Mouse (Mus musculus) neural tube, embryonic 14.5 days (tissue): ENCODE data around the gene Carns1. TPM values are rescaled to one million over a fixed set of nuclear protein-coding genes. Genes with fewer than 3 reads are reported as not detected.

Experiments
- ATAC-seq: fragments of 200-750 bp; cut with Nextera tagmentation; 2 replicates; pipeline ENCODE4 v1.8.0; 2017; ENCODE audit warnings: low read depth, mild to moderate bottlenecking, moderate TSS enrichment, moderate library complexity
- H3K27ac ChIP-seq: fragments of 300-500 bp; sonication (generic); 2 replicates; pipeline ENCODE4 v1.5.1; 2014; ENCODE audit warnings: low read depth, mild to moderate bottlenecking, control low read depth, low read length, moderate library complexity, mixed read lengths
- H3K27me3 ChIP-seq: fragments of 300-500 bp; sonication (generic); 2 replicates; pipeline ENCODE4 v1.6.1; 2014; ENCODE audit warnings: low read length; ENCODE audit not compliant: control insufficient read depth, insufficient read depth
- H3K36me3 ChIP-seq: fragments of 300-500 bp; sonication (generic); 2 replicates; pipeline ENCODE4 v1.6.1; 2014; ENCODE audit warnings: low read length, mixed read lengths; ENCODE audit not compliant: control insufficient read depth, insufficient read depth
- H3K4me1 ChIP-seq: fragments of 300-500 bp; sonication (generic); 2 replicates; pipeline ENCODE4 v1.6.1; 2014; ENCODE audit warnings: low read length; ENCODE audit not compliant: control insufficient read depth, insufficient read depth
- H3K4me2 ChIP-seq: fragments of 300-500 bp; sonication (generic); 2 replicates; pipeline ENCODE4 v1.6.1; 2014; ENCODE audit warnings: mild to moderate bottlenecking, low read depth, low read length, control low read depth
- H3K4me3 ChIP-seq: fragments of 300-500 bp; sonication (generic); 2 replicates; pipeline ENCODE4 v1.5.1; 2014; ENCODE audit warnings: low read depth, low read length, control low read depth, mixed read lengths
- H3K9ac ChIP-seq: fragments of 300-500 bp; sonication (generic); replicated peaks from 2 replicates; pipeline ENCODE4 v1.6.1; 2014; ENCODE audit warnings: low read depth, mild to moderate bottlenecking, control low read depth, low read length, mixed read lengths
- H3K9me3 ChIP-seq: fragments of 300-500 bp; sonication (generic); 2 replicates; pipeline ENCODE4 v1.6.1; 2016; ENCODE audit warnings: low read length; ENCODE audit not compliant: control insufficient read depth
- WGBS: fragments of 180-500 bp; shearing (Covaris S2); extraction: QIAGEN DNeasy Blood & Tissue Kit; methylation state at CpG from one replicate; pipeline ENCODE4 v1.1.7; 2014; 5-methylcytosine and 5-hydroxymethylcytosine counted together
- polyA plus RNA-seq: library from polyadenylated mRNA; unstranded; fragments of >200 nt; fragmentation: Nextera tagmentation; extraction: Ambion mirVana; gene quantifications from 2 replicates; pipeline ENCODE4 v1.2.1, GENCODE M21; 2014

Carns1 gene
- polyA plus RNA-seq, 1 experiment from 2014 or later, result 3.0 TPM

DNA sequence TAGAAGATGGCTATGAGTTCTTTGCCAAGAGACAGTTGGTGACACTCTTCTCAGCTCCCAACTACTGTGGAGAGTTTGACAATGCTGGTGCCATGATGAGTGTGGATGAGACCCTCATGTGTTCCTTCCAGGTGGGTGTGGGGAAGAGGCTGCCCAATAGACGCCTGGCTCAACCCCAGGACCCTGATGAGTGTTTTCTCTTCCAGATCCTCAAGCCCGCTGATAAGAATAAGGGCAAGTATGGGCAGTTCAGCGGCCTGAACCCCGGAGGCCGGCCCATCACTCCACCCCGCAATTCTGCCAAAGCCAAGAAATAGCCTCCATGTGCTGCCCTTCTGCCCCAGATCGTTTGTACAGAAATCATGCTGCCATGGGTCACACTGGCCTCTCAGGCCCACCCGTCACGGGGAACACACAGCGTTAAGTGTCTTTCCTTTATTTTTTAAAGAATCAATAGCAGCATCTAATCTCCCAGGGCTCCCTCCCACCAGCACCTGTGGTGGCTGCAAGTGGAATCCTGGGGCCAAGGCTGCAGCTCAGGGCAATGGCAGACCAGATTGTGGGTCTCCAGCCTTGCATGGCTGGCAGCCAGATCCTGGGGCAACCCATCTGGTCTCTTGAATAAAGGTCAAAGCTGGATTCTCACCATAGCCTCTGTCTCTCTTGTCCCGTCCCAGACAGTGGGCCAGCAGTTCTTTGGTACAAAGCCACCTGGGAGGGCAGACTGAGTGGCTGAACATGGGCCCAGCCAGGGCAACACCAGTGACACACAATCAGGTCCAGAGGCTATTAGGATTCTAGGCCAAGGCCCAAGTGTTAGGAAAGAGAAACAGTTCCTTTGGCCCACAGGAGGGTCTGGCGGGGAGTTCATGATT lies 19.7 kb upstream of the Carns1 start:
- Histone ChIP-seq H3K9ac (no peak overlapping the region), H3K4me3 (no peak overlapping the region), H3K36me3 (peaks cover 26% of the 10 kb centered on the region), H3K4me2 (no peak overlapping the region), H3K27ac (no peak overlapping the region), H3K4me1 (peaks cover 10% of the 10 kb centered on the region), H3K27me3 (no peaks in the 10 kb centered on the region), H3K9me3 (no peaks in the 10 kb centered on the region)
- WGBS, result 77% methylated on average over 12 of the region's 12 CpGs
- no peak for ATAC-seq

DNA sequence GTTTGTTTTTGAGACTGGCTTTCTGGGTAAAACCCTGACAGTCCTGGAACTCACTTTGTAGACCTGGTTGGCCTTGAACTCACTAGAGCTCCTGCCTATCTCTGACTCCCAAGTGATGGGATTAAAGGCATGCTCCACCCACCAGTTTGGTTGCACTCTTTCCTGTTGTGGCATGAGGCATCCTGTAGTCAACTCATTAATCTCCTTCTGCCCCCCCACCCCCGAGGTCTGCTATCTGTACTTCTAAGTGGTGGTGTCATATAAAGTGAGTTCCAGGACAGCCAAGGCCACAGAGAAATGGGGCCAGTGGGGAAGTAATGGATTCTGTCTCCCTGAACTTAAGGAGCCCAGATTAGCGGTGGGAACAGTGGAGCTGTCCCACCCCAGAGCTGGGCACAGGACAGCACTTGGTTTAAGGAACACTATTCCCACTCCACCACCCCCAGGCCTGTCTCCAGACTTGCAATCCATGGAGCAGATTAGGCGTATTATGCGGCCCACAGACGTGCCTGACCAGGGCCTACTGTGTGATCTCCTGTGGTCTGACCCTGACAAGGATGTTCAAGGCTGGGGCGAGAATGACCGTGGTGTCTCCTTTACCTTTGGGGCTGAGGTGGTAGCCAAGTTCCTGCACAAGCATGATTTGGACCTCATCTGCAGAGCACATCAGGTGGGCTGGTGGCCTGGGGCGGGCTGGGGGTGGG lies 18.9 kb upstream of the Carns1 start:
- no peak for ATAC-seq
- Histone ChIP-seq H3K4me1 (peaks cover 10% of the 10 kb centered on the region), H3K4me3 (no peak overlapping the region), H3K36me3 (peaks cover 26% of the 10 kb centered on the region), H3K27me3 (no peaks in the 10 kb centered on the region), H3K4me2 (no peak overlapping the region), H3K9me3 (no peaks in the 10 kb centered on the region), H3K9ac (no peak overlapping the region), H3K27ac (no peak overlapping the region)
- WGBS, result 86% methylated on average over 8 of the region's 8 CpGs

DNA sequence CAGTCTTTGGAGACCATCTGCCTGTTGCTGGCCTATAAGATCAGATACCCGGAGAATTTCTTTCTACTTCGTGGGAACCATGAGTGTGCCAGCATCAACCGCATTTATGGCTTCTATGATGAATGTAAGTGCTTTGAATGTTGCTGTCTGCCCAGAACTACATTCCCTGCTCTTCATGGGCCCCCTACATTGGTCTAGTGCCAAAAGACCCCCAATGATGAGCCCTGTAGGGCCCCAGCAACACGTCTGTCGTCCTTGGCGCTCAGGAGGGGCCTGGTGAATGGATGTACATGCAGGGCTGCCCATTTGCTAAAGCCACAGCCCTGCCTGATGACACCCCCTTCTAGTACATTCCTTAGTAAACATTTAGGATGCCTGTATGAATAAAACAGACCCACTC lies 17.9 kb upstream of the Carns1 start:
- Histone ChIP-seq H3K9ac (peak overlapping the region; percentile 98), H3K27ac (no peak overlapping the region), H3K27me3 (no peaks in the 10 kb centered on the region), H3K36me3 (peaks cover 26% of the 10 kb centered on the region), H3K4me1 (peaks cover 10% of the 10 kb centered on the region), H3K4me3 (peak overlapping the region; percentile 80), H3K4me2 (peak overlapping the region; percentile 97), H3K9me3 (no peaks in the 10 kb centered on the region)
- WGBS, result 68% methylated on average over 6 of the region's 6 CpGs
- ATAC-seq, result no peak

DNA sequence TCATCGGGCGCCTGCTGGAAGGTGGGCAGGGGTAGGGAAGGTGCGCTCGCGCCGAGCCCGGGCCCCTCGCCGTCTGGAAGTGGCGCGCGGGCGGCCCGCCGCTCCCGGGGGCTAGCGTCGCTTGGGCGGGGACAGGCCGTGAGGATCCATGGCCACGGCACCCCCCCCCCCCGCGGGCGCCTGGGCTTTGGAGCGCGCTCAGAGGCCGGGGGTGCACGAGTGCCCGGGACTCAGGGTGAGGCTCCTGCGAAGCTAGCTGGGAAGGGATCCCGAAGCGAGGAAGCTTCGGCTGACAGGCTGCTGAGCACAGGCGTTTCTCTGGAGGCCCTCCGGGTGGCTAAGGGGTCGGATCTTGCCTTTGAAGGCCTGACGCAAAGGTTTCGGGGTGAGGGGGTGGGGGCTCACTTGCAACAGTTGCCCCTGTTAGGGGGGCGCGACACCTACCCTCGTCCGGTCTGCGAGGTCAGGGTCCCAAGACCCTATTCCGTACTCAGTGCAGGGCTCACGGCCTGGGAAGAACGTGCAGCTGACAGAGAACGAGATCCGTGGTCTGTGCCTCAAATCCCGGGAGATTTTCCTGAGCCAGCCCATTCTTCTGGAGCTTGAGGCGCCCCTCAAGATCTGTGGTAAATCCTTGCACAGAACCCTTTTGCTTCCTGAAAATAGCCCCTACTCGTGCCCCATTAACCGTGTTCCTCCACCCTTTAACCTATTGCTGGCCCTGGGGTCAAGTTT lies 17.1 kb upstream of the Carns1 start:
- Histone ChIP-seq H3K9ac (peak overlapping the region; percentile 98), H3K27me3 (no peaks in the 10 kb centered on the region), H3K27ac (peak overlapping the region; percentile 91), H3K9me3 (no peaks in the 10 kb centered on the region), H3K36me3 (peaks cover 26% of the 10 kb centered on the region), H3K4me3 (peak overlapping the region; percentile 80), H3K4me2 (peak overlapping the region; percentile 97), H3K4me1 (peaks cover 10% of the 10 kb centered on the region)
- ATAC-seq, result peak; percentile 52
- under 1% methylated on average over 51 of the region's 52 CpGs for WGBS

DNA sequence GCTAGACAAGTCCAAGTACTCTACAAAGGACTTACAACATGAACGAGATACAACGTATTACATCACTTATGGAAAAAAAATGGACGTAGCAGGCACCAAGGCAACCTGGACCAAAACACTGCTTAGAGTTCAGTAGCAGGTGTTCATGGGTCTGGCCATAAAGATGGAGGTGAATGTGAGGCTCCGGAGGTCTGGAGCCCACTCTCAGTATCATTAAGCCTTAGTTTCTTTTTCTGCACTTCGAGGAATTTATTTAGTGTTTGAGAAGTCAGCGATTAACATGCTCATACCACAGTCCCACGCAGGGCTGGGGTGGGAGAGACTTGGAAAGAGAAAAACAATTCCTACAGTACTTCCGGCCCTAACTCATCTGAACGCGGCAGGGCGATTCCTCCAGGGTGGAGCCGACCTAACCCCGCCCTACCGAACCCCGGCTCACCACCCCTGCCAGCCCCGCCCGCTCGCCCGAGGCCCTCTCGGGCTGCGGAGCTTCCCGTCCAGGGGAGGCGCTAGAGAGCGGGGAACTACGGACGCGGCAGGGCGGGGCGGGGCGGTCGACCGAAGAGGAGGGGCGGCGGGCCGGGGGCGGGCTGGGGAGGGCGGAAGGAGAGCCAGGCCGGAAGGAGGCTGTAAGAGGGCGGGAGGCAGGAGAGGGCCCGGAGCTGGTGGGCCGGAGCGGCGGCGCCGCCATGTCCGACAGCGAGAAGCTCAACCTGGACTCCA lies 16.4 kb upstream of the Carns1 start, which contains the start of gene Ppp1ca:
TSS of gene Ppp1ca (plus strand) at position 538 of the 723 bp plus-strand sequence.
- Histone ChIP-seq H3K4me1 (peaks cover 10% of the 10 kb centered on the region), H3K9me3 (no peaks in the 10 kb centered on the region), H3K27me3 (no peaks in the 10 kb centered on the region), H3K4me3 (peak within 1 kb of the TSS; percentile 80), H3K4me2 (peak within 1 kb of the TSS; percentile 97), H3K36me3 (peaks cover 26% of the 10 kb centered on the region), H3K27ac (peak within 1 kb of the TSS; percentile 91), H3K9ac (peak within 1 kb of the TSS; percentile 98)
- WGBS, result 7% methylated on average over 34 of the region's 47 CpGs
- ATAC-seq, result peak; percentile 91

DNA sequence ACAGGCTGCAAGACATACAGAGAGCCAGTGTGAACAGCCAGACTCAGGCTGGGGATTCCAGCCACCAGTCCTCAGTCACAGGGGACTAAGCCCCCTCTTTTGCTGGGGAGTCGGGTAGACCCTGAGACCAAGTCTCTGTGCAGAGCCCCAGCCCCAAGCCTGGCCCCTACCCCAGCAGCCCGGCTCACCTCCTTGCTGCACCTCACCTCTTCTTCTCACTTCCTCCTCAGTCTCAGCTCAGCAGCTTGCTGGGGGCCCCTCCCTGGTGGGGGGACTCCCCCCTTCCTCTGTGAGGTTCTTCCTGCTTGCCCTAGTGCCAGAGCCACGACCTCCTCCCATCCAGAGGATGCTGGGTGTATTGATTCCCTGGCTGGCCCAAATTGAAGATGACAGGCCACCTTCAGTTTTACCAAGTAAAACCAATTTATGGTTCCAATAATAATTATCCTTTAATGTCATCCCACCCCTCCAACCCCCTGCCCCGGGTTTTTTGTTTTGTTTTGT lies 15.6 kb upstream of the Carns1 start, which contains the start of gene Tbc1d10c:
TSS of gene Tbc1d10c (minus strand) at position 454 of the 504 bp plus-strand sequence.
- no peak for ATAC-seq
- H3K36me3 ChIP-seq, result peaks cover 24% of the 10 kb centered on the region
- H3K4me1 ChIP-seq, result peaks cover 10% of the 10 kb centered on the region
- H3K27me3 ChIP-seq, result no peaks in the 10 kb centered on the region
- WGBS, result 54% methylated on average over 3 of the region's 4 CpGs
- peak within 1 kb of the TSS; percentile 98 for H3K9ac ChIP-seq
- H3K4me3 ChIP-seq, result peak within 1 kb of the TSS; percentile 80
- H3K4me2 ChIP-seq, result peak within 1 kb of the TSS; percentile 97
- H3K9me3 ChIP-seq, result no peaks in the 10 kb centered on the region
- peak within 1 kb of the TSS; percentile 91 for H3K27ac ChIP-seq

DNA sequence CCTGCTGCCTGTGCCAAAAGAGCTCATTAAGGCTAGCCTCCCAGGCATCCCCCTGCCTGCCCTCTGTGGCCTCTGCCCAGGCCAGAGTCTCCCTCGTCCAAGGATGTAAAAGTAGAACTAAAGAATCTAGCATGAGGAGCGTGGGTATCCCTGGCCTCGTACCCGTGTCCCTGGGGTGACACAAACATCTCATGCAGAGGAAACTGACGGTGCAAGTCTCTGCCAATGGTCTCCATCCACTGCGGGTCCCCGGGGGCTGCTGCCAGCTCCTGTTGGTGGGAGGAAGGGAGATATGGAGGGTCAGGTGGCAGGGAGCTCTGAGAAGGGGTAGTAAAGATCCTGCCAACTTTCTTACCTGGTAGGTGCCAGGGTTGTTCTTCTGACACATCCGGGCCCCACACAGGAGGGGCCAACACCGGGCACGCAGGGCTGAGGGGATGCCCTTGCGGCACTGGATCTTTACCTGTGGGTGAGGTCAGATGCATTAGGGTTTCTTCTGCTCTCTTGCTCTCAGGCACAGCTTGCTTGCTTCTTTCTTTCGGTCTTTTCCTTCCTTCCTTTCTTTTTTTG lies 13.9 kb upstream of the Carns1 start:
- Histone ChIP-seq H3K4me1 (peaks cover 10% of the 10 kb centered on the region), H3K4me2 (no peak overlapping the region), H3K9me3 (no peaks in the 10 kb centered on the region), H3K27me3 (no peaks in the 10 kb centered on the region), H3K9ac (no peak overlapping the region), H3K4me3 (no peak overlapping the region), H3K27ac (no peak overlapping the region), H3K36me3 (peaks cover 7% of the 10 kb centered on the region)
- WGBS, result 83% methylated on average over 12 of the region's 12 CpGs
- no peak for ATAC-seq

DNA sequence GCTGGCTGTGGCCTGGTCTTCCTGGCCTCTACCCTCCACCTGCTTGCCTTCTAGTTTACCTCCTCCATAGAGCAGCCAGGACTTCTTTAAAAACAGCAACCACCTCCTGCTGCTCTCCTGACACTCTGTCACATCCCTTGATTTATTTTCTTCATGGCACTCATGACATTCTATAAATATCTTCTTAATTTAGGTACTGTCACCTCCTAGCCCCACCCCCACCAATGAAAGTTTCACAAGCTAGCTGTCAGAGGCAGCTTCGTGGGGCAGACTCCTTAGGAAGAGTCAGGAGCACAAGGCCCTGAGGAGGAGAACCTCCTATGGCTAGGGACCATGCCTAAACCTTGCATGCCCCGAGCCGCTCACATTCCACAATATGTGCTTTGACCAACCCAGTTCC lies 12.0 kb upstream of the Carns1 start:
- Histone ChIP-seq H3K27ac (no peak overlapping the region), H3K4me2 (no peak overlapping the region), H3K9ac (no peak overlapping the region), H3K4me1 (no peaks in the 10 kb centered on the region), H3K27me3 (no peaks in the 10 kb centered on the region), H3K4me3 (no peak overlapping the region), H3K36me3 (no peaks in the 10 kb centered on the region), H3K9me3 (no peaks in the 10 kb centered on the region)
- no peak for ATAC-seq
- 80% methylated on average over 3 of the region's 3 CpGs for WGBS
